Mouse (Mus musculus): ENCODE results near the gene Ets2. TPM values are rescaled to one million over a fixed set of nuclear protein-coding genes. Genes with fewer than 3 reads are reported as not detected.

Gene Ets2
- total and polyA plus RNA-seq, 3 experiments: 49.4 to 138 (median 74.7) TPM

DNA sequence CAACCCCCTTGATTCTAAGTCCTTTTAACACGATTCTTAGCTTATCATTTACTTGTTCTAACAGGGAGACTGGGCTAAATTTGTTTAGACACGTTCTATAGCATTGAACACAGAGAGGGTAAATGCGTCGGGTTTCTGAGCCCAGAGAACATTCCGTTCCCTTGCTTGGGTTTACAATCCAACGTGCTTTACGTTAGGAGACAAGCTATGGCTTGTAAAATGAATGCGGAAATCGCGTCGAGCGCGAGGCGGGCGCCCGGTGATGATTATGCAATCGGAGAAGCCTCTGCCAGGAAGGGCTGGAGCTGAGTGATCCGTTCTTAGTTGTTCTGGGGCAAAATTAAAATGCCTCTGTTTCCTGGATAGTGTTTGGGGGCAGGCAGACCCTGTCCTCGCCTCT is 42.4 kb upstream of the Ets2 start:
- ATAC-seq (ENCODE audit: extremely low read depth, insufficient number of reproducible peaks, low FRiP score, poor library complexity, severe bottlenecking) (no peak), DNase-seq (ENCODE audit: low spot score) (no peak)
- Histone ChIP-seq H3K27me3 (ENCODE audit: insufficient read depth, low read length) (peaks cover 23% of the 10 kb centered on the region), H3K9me3 (replicated peaks) (peaks cover 14% of the 10 kb centered on the region), H3K4me1 (ENCODE audit: insufficient read depth, low read depth, low read length) (no peaks in the 10 kb centered on the region), H3K36me3 (replicated peaks) (no peaks in the 10 kb centered on the region), H3K4me3 (ENCODE audit: low read depth, low read length) (no peak overlapping the region)
- TF ChIP-seq TAL1 (conservative IDR thresholded peaks at IDR 0.05; ENCODE audit: low read depth, low read length) (no peak), GATA2 (IDR thresholded peaks at IDR 0.05; ENCODE audit: borderline replicate concordance, low read depth, low read length) (no peak), GATA1 (IDR thresholded peaks at IDR 0.05; ENCODE audit: borderline replicate concordance, low read length) (no peak), POLR2AphosphoS5 (IDR thresholded peaks at IDR 0.05; ENCODE audit: insufficient replicate concordance, low read depth, low read length) (no peak), CTCF (IDR thresholded peaks at IDR 0.05; ENCODE audit: low read depth, low read length) (no peak)

DNA sequence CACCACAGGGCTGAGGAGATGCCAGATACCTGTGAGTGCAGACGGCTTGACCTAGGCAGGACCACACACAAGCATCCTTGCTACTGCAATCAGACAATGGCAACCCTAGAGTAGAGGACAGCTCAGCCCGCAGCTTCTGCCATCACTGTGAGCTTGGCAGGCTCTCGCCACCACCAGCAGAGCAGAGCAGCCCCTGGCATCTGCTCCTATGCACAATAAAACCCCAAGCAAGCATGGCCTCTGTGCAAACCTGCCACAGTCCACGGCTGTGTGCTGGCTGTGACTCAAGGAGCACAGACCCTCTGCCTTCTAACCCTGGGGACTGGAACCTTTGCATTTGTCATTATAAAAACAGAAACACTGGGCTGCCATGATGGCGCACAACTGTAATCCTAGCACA is 41.0 kb upstream of the Ets2 start:
- no peak overlapping the region for H3K4me3 ChIP-seq (ENCODE audit: low read depth, low read length)
- peaks cover 34% of the 10 kb centered on the region for H3K27me3 ChIP-seq (ENCODE audit: insufficient read depth, low read length)
- no peaks in the 10 kb centered on the region for H3K4me1 ChIP-seq (ENCODE audit: insufficient read depth, low read depth, low read length)
- TF ChIP-seq TAL1 (conservative IDR thresholded peaks at IDR 0.05; ENCODE audit: low read depth, low read length) (no peak), GATA2 (IDR thresholded peaks at IDR 0.05; ENCODE audit: borderline replicate concordance, low read depth, low read length) (no peak), POLR2AphosphoS5 (IDR thresholded peaks at IDR 0.05; ENCODE audit: insufficient replicate concordance, low read depth, low read length) (no peak), CTCF (IDR thresholded peaks at IDR 0.05; ENCODE audit: low read depth, low read length) (no peak), GATA1 (IDR thresholded peaks at IDR 0.05; ENCODE audit: borderline replicate concordance, low read length) (no peak)
- ATAC-seq (ENCODE audit: extremely low read depth, insufficient number of reproducible peaks, low FRiP score, poor library complexity, severe bottlenecking) (no peak), DNase-seq (ENCODE audit: low spot score) (no peak)
- H3K9me3 ChIP-seq (replicated peaks): peaks cover 14% of the 10 kb centered on the region
- H3K36me3 ChIP-seq (replicated peaks): no peaks in the 10 kb centered on the region

DNA sequence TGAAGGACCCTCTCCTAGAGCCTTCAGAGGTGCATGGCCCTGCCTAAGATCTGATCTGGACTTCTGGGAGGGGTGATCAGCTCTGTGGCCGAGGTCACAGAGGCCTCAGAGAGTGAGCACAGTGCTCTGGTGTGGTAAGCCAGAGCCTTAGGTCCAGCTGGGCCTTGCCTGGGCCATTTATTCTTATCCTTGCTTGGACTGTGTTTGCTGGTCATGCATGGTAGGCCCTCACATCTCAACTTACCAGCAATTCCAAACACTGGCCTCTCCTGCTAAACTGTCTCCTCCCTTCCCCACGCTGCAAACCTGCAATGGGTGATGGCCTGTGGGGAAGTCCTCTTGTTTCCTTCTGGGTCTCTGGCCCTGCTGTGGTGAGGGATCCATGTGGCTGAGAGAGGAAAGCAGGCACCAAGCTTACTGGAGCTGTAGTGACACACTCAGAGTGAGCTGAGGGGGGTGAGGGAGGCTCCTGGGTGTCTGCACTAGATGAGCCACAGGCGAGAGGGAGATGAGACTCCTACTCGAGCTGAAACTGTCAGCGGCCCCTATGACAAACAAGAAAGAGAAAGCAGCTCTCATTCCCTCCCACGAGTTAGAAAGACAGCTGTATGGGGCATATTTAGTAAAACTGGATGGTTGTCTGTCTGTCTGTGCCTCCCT is 36.3 kb upstream of the Ets2 start:
- H3K4me1 ChIP-seq (ENCODE audit: insufficient read depth, low read depth, low read length): no peaks in the 10 kb centered on the region; the same call in 1 of the 2 replicates
- DNase-seq (ENCODE audit: low spot score): no peak
- no peak for TF ChIP-seq GATA2 (IDR thresholded peaks at IDR 0.05; ENCODE audit: borderline replicate concordance, low read depth, low read length)
- TF ChIP-seq TAL1 (conservative IDR thresholded peaks at IDR 0.05; ENCODE audit: low read depth, low read length): no peak
- no peak for TF ChIP-seq POLR2AphosphoS5 (IDR thresholded peaks at IDR 0.05; ENCODE audit: insufficient replicate concordance, low read depth, low read length)
- TF ChIP-seq CTCF (IDR thresholded peaks at IDR 0.05; ENCODE audit: low read depth, low read length): no peak
- no peak for TF ChIP-seq GATA1 (IDR thresholded peaks at IDR 0.05; ENCODE audit: borderline replicate concordance, low read length)

DNA sequence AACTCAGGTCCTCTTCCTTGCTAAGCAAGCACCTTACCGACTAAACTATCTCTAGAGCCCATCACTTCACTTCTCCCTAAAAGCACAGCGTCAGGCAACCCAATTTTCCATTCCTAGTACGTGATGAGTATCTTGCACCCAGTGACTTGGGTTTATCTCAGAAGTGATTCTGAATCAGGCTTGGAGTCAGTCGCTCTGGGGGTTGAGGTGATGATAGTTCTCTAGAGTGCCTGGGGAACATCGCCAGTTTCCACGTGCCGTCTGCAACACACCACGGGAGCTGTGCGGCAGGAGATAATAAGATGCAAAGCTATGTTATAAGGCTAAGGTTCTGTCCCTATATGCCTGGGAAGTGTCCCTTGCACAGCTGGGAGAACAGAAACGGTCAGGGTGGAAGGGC is 35.6 kb upstream of the Ets2 start:
- Histone ChIP-seq H3K36me3 (replicated peaks) (no peaks in the 10 kb centered on the region), H3K4me1 (ENCODE audit: insufficient read depth, low read depth, low read length) (no peaks in the 10 kb centered on the region; the same call in none of the 2 replicates), H3K9me3 (replicated peaks) (no peaks in the 10 kb centered on the region), H3K4me3 (ENCODE audit: low read depth, low read length) (no peak overlapping the region), H3K27me3 (ENCODE audit: insufficient read depth, low read length) (peaks cover 34% of the 10 kb centered on the region)
- DNase-seq (ENCODE audit: low spot score) (no peak), ATAC-seq (ENCODE audit: extremely low read depth, insufficient number of reproducible peaks, low FRiP score, poor library complexity, severe bottlenecking) (no peak)
- TF ChIP-seq CTCF (IDR thresholded peaks at IDR 0.05; ENCODE audit: low read depth, low read length) (no peak), POLR2AphosphoS5 (IDR thresholded peaks at IDR 0.05; ENCODE audit: insufficient replicate concordance, low read depth, low read length) (no peak), GATA1 (IDR thresholded peaks at IDR 0.05; ENCODE audit: borderline replicate concordance, low read length) (no peak), TAL1 (conservative IDR thresholded peaks at IDR 0.05; ENCODE audit: low read depth, low read length) (no peak), GATA2 (IDR thresholded peaks at IDR 0.05; ENCODE audit: borderline replicate concordance, low read depth, low read length) (no peak)

More for the DNA sequence above, 36.3 kb upstream of the Ets2 start:
- no peak overlapping the region for H3K4me3 ChIP-seq (ENCODE audit: low read depth, low read length)
- H3K27me3 ChIP-seq (ENCODE audit: insufficient read depth, low read length): peaks cover 40% of the 10 kb centered on the region
- H3K36me3 ChIP-seq (replicated peaks): no peaks in the 10 kb centered on the region
- H3K9me3 ChIP-seq (replicated peaks): no peaks in the 10 kb centered on the region
- no peak for ATAC-seq (ENCODE audit: extremely low read depth, insufficient number of reproducible peaks, low FRiP score, poor library complexity, severe bottlenecking)

DNA sequence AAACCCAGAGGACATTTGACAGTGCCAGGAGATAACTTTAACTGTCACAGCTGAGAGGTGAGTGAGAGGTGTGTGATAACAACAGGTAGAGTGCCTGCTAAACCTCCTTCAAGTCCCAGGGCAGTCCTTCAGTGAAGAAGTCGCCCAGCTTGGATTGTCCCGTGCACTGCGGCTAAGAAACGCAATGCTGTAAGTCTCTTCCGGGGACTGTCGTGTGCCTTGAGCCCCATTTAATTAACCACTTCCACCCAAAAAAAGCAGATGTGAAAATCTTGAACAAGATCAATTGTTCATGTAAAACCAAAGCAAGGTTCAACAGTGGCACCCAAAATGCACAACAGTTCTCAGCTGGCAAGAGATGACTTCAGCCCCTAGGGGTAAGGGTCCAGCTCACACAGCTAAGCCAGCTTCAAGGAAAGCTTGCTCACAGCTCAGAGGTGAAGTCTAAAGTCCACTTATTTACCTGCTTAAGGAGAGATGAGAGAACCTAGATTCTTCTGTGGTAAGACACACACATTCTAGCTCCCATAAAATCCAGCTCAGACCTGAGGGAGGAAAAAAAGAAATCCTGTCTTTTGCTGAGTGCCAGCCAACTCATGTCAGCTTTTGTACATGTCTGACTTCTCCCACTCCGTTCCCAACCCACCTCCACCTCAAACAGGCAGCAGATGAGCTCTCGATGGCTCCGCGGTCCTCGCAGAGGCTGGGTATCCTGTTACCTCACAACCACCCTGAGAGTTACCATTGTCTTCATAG is 34.3 kb upstream of the Ets2 start:
- H3K36me3 ChIP-seq (replicated peaks): no peaks in the 10 kb centered on the region
- DNase-seq (ENCODE audit: low spot score) (no peak), ATAC-seq (ENCODE audit: extremely low read depth, insufficient number of reproducible peaks, low FRiP score, poor library complexity, severe bottlenecking) (no peak)
- H3K9me3 ChIP-seq (replicated peaks): no peaks in the 10 kb centered on the region
- peaks cover 37% of the 10 kb centered on the region for H3K27me3 ChIP-seq (ENCODE audit: insufficient read depth, low read length)
- H3K4me1 ChIP-seq (ENCODE audit: insufficient read depth, low read depth, low read length): no peaks in the 10 kb centered on the region; the same call in none of the 2 replicates
- no peak for TF ChIP-seq CTCF (IDR thresholded peaks at IDR 0.05; ENCODE audit: low read depth, low read length)
- TF ChIP-seq POLR2AphosphoS5 (IDR thresholded peaks at IDR 0.05; ENCODE audit: insufficient replicate concordance, low read depth, low read length): no peak
- TF ChIP-seq TAL1 (conservative IDR thresholded peaks at IDR 0.05; ENCODE audit: low read depth, low read length): no peak
- TF ChIP-seq GATA2 (IDR thresholded peaks at IDR 0.05; ENCODE audit: borderline replicate concordance, low read depth, low read length): no peak
- TF ChIP-seq GATA1 (IDR thresholded peaks at IDR 0.05; ENCODE audit: borderline replicate concordance, low read length): no peak
- H3K4me3 ChIP-seq (ENCODE audit: low read depth, low read length): no peak overlapping the region
